Mouse (Mus musculus) myocyte (in vitro differentiated cells): Measurements from ENCODE around the gene Nelfe.

Experiments used
- CEBPB ChIP-seq: IDR thresholded peaks from 2 replicates; pipeline ENCODE4 v1.6.1; 2011; ENCODE audit warnings: mild to moderate bottlenecking, moderate library complexity; ENCODE audit not compliant: poor library complexity, insufficient read depth, severe bottlenecking
- E2F4 ChIP-seq: IDR thresholded peaks from one replicate; pipeline ENCODE4 v1.6.1; 2011; ENCODE audit warnings: mild to moderate bottlenecking, control low read depth, moderate library complexity; ENCODE audit not compliant: insufficient read depth
- MAX ChIP-seq: IDR thresholded peaks from one replicate; pipeline ENCODE4 v1.6.1; 2011; ENCODE audit warnings: low read depth, mild to moderate bottlenecking, control low read depth
- MYOD1 ChIP-seq, 3 experiments: IDR thresholded peaks; one replicate each; pipeline ENCODE4 v1.6.1; 2011; ENCODE audit warnings: control low read depth in 2 of 3, low read depth in 2 of 3, mild to moderate bottlenecking in 2 of 3, moderate library complexity in 1 of 3; ENCODE audit not compliant: insufficient read length in 2 of 3, control insufficient read depth in 1 of 3
- MYOG ChIP-seq, 3 experiments: IDR thresholded peaks; one replicate each; pipeline ENCODE4 v1.6.1; 2011; ENCODE audit warnings: control low read depth in 2 of 3, low read depth in 2 of 3, mild to moderate bottlenecking in 2 of 3; ENCODE audit not compliant: insufficient read length in 2 of 3, control insufficient read depth in 1 of 3, insufficient read depth in 1 of 3
- POLR2A ChIP-seq: IDR thresholded peaks from one replicate; pipeline ENCODE4 v1.6.1; 2011; ENCODE audit warnings: low read depth, mild to moderate bottlenecking, control low read depth, moderate library complexity; ENCODE audit not compliant: insufficient read length
- POLR2AphosphoS2 ChIP-seq: IDR thresholded peaks from one replicate; pipeline ENCODE4 v1.6.1; 2011; ENCODE audit warnings: low read depth, control low read depth; ENCODE audit not compliant: insufficient read length
- REST ChIP-seq: IDR thresholded peaks from one replicate; pipeline ENCODE4 v1.6.1; 2011; ENCODE audit warnings: mild to moderate bottlenecking, control low read depth, moderate library complexity; ENCODE audit not compliant: insufficient read depth, insufficient read length
- SRF ChIP-seq: IDR thresholded peaks from one replicate; pipeline ENCODE4 v1.6.1; 2011; ENCODE audit warnings: low read depth; ENCODE audit not compliant: control insufficient read depth, insufficient read length
- TCF12 ChIP-seq: IDR thresholded peaks from one replicate; pipeline ENCODE4 v1.6.1; 2011; ENCODE audit warnings: mild to moderate bottlenecking, control low read depth; ENCODE audit not compliant: poor library complexity, insufficient read depth, severe bottlenecking
- TCF3 ChIP-seq: IDR thresholded peaks from one replicate; pipeline ENCODE4 v1.6.1; 2011; ENCODE audit warnings: low read depth, control low read depth; ENCODE audit not compliant: insufficient read length
- USF1 ChIP-seq: IDR thresholded peaks from one replicate; pipeline ENCODE4 v1.6.1; 2011; ENCODE audit warnings: low read depth, mild to moderate bottlenecking, control low read depth, moderate library complexity

- TF ChIP-seq POLR2A = no peak
- TF ChIP-seq REST = no peak
- no peak for TF ChIP-seq E2F4
- no peak for TF ChIP-seq MYOD1 (IDR thresholded peaks at IDR 0.05; ENCODE audit: control insufficient read depth in 1 of 3, insufficient read length in 2 of 3, low read depth in 2 of 3)
- no peak for TF ChIP-seq MYOG (IDR thresholded peaks at IDR 0.05; ENCODE audit: control insufficient read depth in 1 of 3, insufficient read depth in 1 of 3, insufficient read length in 2 of 3, low read depth in 2 of 3)
- no peak for TF ChIP-seq MAX
- no peak for TF ChIP-seq TCF12
- TF ChIP-seq SRF = no peak
- no peak for TF ChIP-seq POLR2AphosphoS2
- TF ChIP-seq USF1 = no peak
- TF ChIP-seq TCF3 = no peak
- no peak for TF ChIP-seq CEBPB
Measured at GRCm38 (mm10) chr17:34858670-34859069, 8.5 kb downstream of the Nelfe start.
